Mouse (Mus musculus): ENCODE results near the gene Fmnl2. TPM values are rescaled to one million over a fixed set of nuclear protein-coding genes. Genes with fewer than 3 reads are reported as not detected.
A peak's percentile ranks its signal among the peaks of the same experiment; 100 is the strongest.

Fmnl2 gene
- polyA plus RNA-seq, 1 experiment from 2014 or later: 9.0 TPM

DNA sequence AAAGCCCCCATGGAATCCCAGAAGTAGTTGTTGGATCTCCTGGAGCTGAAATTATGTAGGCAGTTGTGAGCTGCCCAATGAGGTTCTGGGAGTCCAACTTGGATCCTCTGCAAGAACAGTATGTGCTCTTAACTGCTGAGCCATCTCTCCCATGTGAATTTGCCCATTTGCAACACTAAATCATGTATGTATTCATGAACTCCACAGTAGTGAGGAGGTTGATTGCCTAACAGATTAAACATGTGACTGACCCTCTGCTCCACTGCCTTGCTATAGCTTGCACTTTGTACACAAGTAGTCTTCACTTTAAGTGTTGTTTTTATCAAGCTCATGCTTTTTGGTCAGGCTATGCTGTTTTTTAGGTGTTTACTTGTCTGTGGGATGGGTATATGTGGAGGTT lies 17.1 kb downstream of the Fmnl2 start:
- no peak overlapping the region for H3K4me2 ChIP-seq (ENCODE audit: low read length)
- peaks cover 8% of the 10 kb centered on the region; the same call in 1 of the 2 replicates for H3K4me1 ChIP-seq (ENCODE audit: control insufficient read depth, insufficient read depth, low read depth, low read length)
- no peak overlapping the region for H3K4me3 ChIP-seq (ENCODE audit: low read length)
- H3K36me3 ChIP-seq (ENCODE audit: control insufficient read depth, insufficient read depth, low read length): no peaks in the 10 kb centered on the region
- ATAC-seq: no peak
- no peaks in the 10 kb centered on the region for H3K27me3 ChIP-seq (replicated peaks; ENCODE audit: control insufficient read depth, insufficient read depth, low read length)
- H3K27ac ChIP-seq (ENCODE audit: low read depth, low read length): no peak overlapping the region
- no peaks in the 10 kb centered on the region for H3K9me3 ChIP-seq (ENCODE audit: control insufficient read depth, low read length)
- H3K9ac ChIP-seq (ENCODE audit: low read depth, low read length): no peak overlapping the region

DNA sequence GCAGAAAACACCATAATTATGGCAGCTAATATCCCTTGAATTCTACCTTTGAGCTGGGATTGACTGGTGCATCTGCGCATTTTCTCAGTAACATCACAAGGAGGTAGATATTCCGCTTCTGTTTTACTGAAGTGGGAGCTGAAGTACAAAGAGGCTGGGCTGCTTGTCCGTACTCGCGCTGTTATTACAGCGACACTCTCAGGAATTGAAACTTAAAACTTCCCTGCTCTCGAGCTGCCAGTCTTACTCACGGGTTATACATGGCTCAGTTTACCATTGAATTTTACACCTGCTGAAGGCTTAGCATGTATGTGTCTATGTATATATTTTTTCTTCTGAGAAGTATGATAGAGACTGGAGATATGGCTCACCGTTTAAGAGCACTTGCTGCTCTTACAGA lies 18.1 kb downstream of the Fmnl2 start:
- Histone ChIP-seq H3K9ac (ENCODE audit: low read depth, low read length) (no peak overlapping the region), H3K27ac (ENCODE audit: low read depth, low read length) (no peak overlapping the region), H3K9me3 (ENCODE audit: control insufficient read depth, low read length) (no peaks in the 10 kb centered on the region), H3K4me3 (ENCODE audit: low read length) (no peak overlapping the region), H3K36me3 (ENCODE audit: control insufficient read depth, insufficient read depth, low read length) (no peaks in the 10 kb centered on the region), H3K4me1 (ENCODE audit: control insufficient read depth, insufficient read depth, low read depth, low read length) (peaks cover 8% of the 10 kb centered on the region; the same call in 1 of the 2 replicates), H3K27me3 (replicated peaks; ENCODE audit: control insufficient read depth, insufficient read depth, low read length) (no peaks in the 10 kb centered on the region), H3K4me2 (ENCODE audit: low read length) (no peak overlapping the region)
- no peak for ATAC-seq
- WGBS: 84% methylated on average over 9 of the region's 9 CpGs

- no peak overlapping the region for H3K4me3 ChIP-seq (ENCODE audit: low read length)
- no peak overlapping the region for H3K4me2 ChIP-seq (ENCODE audit: low read length)
- no peaks in the 10 kb centered on the region for H3K27me3 ChIP-seq (replicated peaks; ENCODE audit: control insufficient read depth, insufficient read depth, low read length)
- H3K36me3 ChIP-seq (ENCODE audit: control insufficient read depth, insufficient read depth, low read length): no peaks in the 10 kb centered on the region
- no peaks in the 10 kb centered on the region for H3K9me3 ChIP-seq (ENCODE audit: control insufficient read depth, low read length)
- no peak for ATAC-seq
- no peak overlapping the region for H3K9ac ChIP-seq (ENCODE audit: low read depth, low read length)
- peaks cover 4% of the 10 kb centered on the region for H3K4me1 ChIP-seq (ENCODE audit: control insufficient read depth, insufficient read depth, low read depth, low read length)
- 90% methylated on average over 2 of the region's 2 CpGs for WGBS
- H3K27ac ChIP-seq (ENCODE audit: low read depth, low read length): no peak overlapping the region
Observed at GRCm38 (mm10) chr2:52883401-52883800, 25.7 kb downstream of the Fmnl2 start.

DNA sequence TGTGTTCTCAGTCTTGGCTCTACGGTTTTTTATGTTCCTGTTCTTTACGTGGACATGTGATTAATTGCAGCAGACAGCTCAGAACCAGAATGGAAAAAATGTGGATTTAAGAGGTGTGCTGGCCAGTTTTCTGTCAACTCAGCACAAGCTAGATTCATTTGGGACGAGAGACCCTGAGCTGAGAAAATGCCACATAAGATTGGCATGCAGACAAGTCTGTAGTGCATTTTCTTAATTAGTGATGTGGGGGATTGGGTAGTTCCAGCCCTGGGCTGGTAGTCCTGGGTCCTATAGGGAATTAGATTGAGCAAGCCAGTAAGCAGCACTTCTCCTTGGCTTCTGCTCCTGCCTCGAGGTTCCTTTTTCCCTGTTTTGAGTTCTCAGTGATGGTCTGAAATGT lies 26.4 kb downstream of the Fmnl2 start:
- ATAC-seq: no peak
- Histone ChIP-seq H3K9me3 (ENCODE audit: control insufficient read depth, low read length) (no peaks in the 10 kb centered on the region), H3K4me2 (ENCODE audit: low read length) (no peak overlapping the region), H3K9ac (ENCODE audit: low read depth, low read length) (no peak overlapping the region), H3K27ac (ENCODE audit: low read depth, low read length) (no peak overlapping the region), H3K36me3 (ENCODE audit: control insufficient read depth, insufficient read depth, low read length) (no peaks in the 10 kb centered on the region), H3K4me1 (ENCODE audit: control insufficient read depth, insufficient read depth, low read depth, low read length) (peaks cover 4% of the 10 kb centered on the region), H3K27me3 (replicated peaks; ENCODE audit: control insufficient read depth, insufficient read depth, low read length) (no peaks in the 10 kb centered on the region), H3K4me3 (ENCODE audit: low read length) (no peak overlapping the region)
- 54% methylated on average over 4 of the region's 4 CpGs for WGBS

DNA sequence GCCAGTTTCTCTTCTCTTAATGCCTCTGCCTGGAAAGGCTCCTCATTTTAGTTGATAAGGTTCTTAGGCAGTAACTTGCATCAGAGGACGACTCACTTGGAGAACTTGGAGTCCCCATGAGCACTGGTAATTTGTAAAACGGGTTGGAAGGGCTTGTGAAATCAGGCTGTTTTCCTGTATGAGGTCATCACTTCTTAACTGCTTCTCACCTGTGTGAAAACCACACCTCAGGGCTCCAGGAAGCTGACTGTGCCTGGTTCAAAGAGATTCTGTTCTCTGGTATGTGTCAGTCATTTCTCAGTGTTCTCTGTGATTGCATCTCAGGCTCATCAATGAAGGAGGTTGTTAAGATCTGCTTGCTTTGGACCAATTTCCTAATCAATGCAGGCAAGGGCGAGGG lies 27.4 kb downstream of the Fmnl2 start:
- H3K4me3 ChIP-seq (ENCODE audit: low read length): no peak overlapping the region
- 83% methylated on average over 3 of the region's 3 CpGs for WGBS
- no peaks in the 10 kb centered on the region for H3K27me3 ChIP-seq (replicated peaks; ENCODE audit: control insufficient read depth, insufficient read depth, low read length)
- no peaks in the 10 kb centered on the region for H3K9me3 ChIP-seq (ENCODE audit: control insufficient read depth, low read length)
- H3K27ac ChIP-seq (ENCODE audit: low read depth, low read length): no peak overlapping the region
- no peak overlapping the region for H3K9ac ChIP-seq (ENCODE audit: low read depth, low read length)
- no peak for ATAC-seq
- no peaks in the 10 kb centered on the region for H3K36me3 ChIP-seq (ENCODE audit: control insufficient read depth, insufficient read depth, low read length)
- no peak overlapping the region for H3K4me2 ChIP-seq (ENCODE audit: low read length)
- peaks cover 4% of the 10 kb centered on the region for H3K4me1 ChIP-seq (ENCODE audit: control insufficient read depth, insufficient read depth, low read depth, low read length)

DNA sequence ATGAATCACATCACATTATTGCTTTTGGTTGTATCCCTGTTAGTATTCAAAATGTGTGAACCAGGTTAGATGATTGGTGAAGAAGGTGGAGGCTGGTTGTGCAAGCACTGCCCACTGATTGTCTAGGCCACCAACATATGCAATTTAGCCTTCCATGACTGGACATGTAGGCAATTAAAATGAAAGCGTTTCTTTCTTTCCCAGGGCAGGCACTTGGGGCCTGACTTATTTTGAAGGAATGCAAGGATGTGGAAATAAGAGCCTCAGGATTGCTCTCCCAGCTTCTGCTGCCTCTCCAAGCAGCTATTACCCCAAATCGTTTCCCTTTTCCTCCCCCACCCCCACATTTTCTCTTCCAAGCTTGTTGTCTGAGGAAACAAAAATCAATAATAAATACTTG lies 29.6 kb downstream of the Fmnl2 start:
- Histone ChIP-seq H3K9ac (ENCODE audit: low read depth, low read length) (no peak overlapping the region), H3K4me3 (ENCODE audit: low read length) (no peak overlapping the region), H3K4me2 (ENCODE audit: low read length) (no peak overlapping the region), H3K27me3 (replicated peaks; ENCODE audit: control insufficient read depth, insufficient read depth, low read length) (no peaks in the 10 kb centered on the region), H3K4me1 (ENCODE audit: control insufficient read depth, insufficient read depth, low read depth, low read length) (peaks cover 4% of the 10 kb centered on the region), H3K36me3 (ENCODE audit: control insufficient read depth, insufficient read depth, low read length) (no peaks in the 10 kb centered on the region), H3K27ac (ENCODE audit: low read depth, low read length) (no peak overlapping the region), H3K9me3 (ENCODE audit: control insufficient read depth, low read length) (no peaks in the 10 kb centered on the region)
- WGBS: 60% methylated on average over 2 of the region's 2 CpGs
- ATAC-seq: no peak

- Histone ChIP-seq H3K36me3 (ENCODE audit: control insufficient read depth, insufficient read depth, low read length) (no peaks in the 10 kb centered on the region), H3K27ac (ENCODE audit: low read depth, low read length) (no peak overlapping the region), H3K27me3 (replicated peaks; ENCODE audit: control insufficient read depth, insufficient read depth, low read length) (no peaks in the 10 kb centered on the region), H3K4me2 (ENCODE audit: low read length) (no peak overlapping the region), H3K9me3 (ENCODE audit: control insufficient read depth, low read length) (no peaks in the 10 kb centered on the region), H3K4me3 (ENCODE audit: low read length) (no peak overlapping the region), H3K9ac (ENCODE audit: low read depth, low read length) (no peak overlapping the region), H3K4me1 (ENCODE audit: control insufficient read depth, insufficient read depth, low read depth, low read length) (peaks cover 8% of the 10 kb centered on the region)
- ATAC-seq: no peak
- WGBS: 83% methylated on average over 8 of the region's 8 CpGs
Observed at GRCm38 (mm10) chr2:52891115-52891514, 33.5 kb downstream of the Fmnl2 start.

DNA sequence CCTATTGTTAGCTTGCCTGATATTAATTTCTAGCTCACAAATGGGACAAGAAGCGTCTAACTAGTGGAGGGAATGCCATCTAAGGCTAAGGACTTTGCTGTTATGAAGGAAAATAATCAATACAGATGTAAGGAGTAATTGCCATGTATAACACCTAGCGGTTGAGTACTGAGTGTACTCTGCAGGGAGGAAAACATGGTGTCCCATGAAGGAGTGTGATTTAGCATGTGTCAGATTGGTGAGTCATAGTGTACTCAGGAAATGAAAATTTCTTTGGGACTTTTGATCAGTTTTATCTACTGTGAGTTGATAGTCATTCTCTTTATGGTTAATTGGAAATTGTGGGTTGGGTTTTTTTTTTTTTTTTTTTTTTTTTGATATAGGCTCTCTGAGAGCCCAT lies 34.1 kb downstream of the Fmnl2 start:
- Histone ChIP-seq H3K4me1 (ENCODE audit: control insufficient read depth, insufficient read depth, low read depth, low read length) (peaks cover 8% of the 10 kb centered on the region), H3K4me3 (ENCODE audit: low read length) (no peak overlapping the region), H3K4me2 (ENCODE audit: low read length) (no peak overlapping the region), H3K9me3 (ENCODE audit: control insufficient read depth, low read length) (no peaks in the 10 kb centered on the region), H3K27ac (ENCODE audit: low read depth, low read length) (no peak overlapping the region), H3K9ac (ENCODE audit: low read depth, low read length) (no peak overlapping the region), H3K36me3 (ENCODE audit: control insufficient read depth, insufficient read depth, low read length) (no peaks in the 10 kb centered on the region), H3K27me3 (replicated peaks; ENCODE audit: control insufficient read depth, insufficient read depth, low read length) (no peaks in the 10 kb centered on the region)
- 95% methylated on average over 2 of the region's 2 CpGs for WGBS
- ATAC-seq: no peak

DNA sequence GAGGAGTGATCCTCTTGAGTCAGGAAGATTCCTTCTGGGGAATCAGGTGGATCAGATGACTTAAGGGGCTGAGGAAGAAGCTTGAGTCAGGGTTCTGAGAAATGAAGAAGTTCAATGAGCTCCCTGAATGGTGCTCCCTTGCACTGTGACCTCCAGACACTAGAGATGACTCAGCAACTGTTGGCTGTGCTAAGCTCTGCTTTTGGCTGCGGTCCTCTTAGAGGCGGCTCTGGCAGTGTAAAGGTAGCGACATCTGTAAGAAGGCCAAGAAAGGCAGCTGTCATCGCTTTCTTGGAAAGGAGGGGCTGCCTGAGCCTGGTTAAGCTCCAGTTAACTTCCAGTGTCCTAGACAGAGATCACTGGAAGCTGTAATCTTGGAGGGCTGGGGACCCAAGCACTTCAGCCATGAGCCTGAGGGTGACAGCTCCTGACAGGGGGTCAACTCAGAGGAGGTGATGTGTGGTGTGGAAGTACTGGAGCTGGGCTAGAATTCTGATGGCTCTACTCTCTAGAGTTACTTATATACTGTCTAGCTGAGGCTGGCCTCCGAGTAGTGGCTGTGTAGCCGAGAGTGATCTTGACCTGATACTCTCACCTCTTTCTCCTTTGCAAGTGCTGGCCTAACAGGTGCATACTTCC lies 37.4 kb downstream of the Fmnl2 start:
- WGBS: 77% methylated on average over 6 of the region's 6 CpGs
- Histone ChIP-seq H3K27me3 (replicated peaks; ENCODE audit: control insufficient read depth, insufficient read depth, low read length) (no peaks in the 10 kb centered on the region), H3K4me1 (ENCODE audit: control insufficient read depth, insufficient read depth, low read depth, low read length) (peaks cover 13% of the 10 kb centered on the region), H3K4me3 (ENCODE audit: low read length) (no peak overlapping the region), H3K27ac (ENCODE audit: low read depth, low read length) (no peak overlapping the region), H3K4me2 (ENCODE audit: low read length) (no peak overlapping the region), H3K36me3 (ENCODE audit: control insufficient read depth, insufficient read depth, low read length) (no peaks in the 10 kb centered on the region), H3K9ac (ENCODE audit: low read depth, low read length) (no peak overlapping the region), H3K9me3 (ENCODE audit: control insufficient read depth, low read length) (no peaks in the 10 kb centered on the region)
- peak; percentile 52 for ATAC-seq

GRCm38 (mm10) chr2:52896995-52897394 lies 39.3 kb downstream of the Fmnl2 start:
- 84% methylated on average over 3 of the region's 3 CpGs for WGBS
- H3K4me1 ChIP-seq (ENCODE audit: control insufficient read depth, insufficient read depth, low read depth, low read length): peaks cover 14% of the 10 kb centered on the region
- H3K9ac ChIP-seq (ENCODE audit: low read depth, low read length): no peak overlapping the region
- no peaks in the 10 kb centered on the region for H3K9me3 ChIP-seq (ENCODE audit: control insufficient read depth, low read length)
- no peaks in the 10 kb centered on the region for H3K36me3 ChIP-seq (ENCODE audit: control insufficient read depth, insufficient read depth, low read length)
- H3K4me2 ChIP-seq (ENCODE audit: low read length): no peak overlapping the region
- ATAC-seq: no peak
- no peak overlapping the region for H3K27ac ChIP-seq (ENCODE audit: low read depth, low read length)
- no peak overlapping the region for H3K4me3 ChIP-seq (ENCODE audit: low read length)
- H3K27me3 ChIP-seq (replicated peaks; ENCODE audit: control insufficient read depth, insufficient read depth, low read length): no peaks in the 10 kb centered on the region

Data from hindbrain, embryonic 16.5 days (tissue).